Mouse (Mus musculus): ENCODE results near the gene Pecr.
"Not testable (repeated sequence)": the region's sequence is repeated elsewhere in the genome, so short reads cannot be mapped to it uniquely, and the experiment has no call there.

The Pecr gene

DNA sequence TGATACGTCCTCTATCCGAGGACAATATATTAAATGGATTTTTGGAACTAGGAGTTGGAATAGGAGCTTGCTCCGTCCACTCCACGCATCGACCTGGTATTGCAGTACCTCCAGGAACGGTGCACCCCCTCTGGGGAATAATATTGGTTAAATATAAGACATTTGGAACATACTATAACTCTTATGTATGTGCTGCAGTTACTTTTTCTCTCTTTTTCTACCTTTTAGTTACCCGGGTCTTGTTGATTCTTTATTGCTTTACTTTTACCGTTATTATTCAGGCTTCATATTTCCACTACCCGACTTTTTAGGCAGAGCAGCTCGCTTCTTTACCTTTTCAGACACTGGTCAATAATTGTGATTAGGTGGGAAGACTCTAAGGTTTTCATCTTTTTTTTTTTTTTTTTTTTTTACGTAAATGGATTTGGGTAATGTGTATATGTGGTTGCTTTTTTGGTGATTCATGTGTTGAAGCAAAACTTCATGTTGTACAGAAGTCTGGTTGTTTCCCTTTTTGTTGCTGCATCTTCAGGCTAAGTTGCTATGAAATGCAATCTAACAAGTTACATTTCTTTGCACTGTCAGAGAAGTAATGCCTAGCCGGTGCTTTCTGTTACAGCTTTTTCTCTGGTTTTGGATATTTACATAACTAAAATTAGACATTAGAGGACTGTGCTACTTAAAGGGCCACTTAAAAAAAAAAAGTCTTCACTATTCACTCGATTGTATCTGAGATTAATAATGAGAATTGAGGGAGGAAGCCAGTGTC lies 46.9 kb downstream of the Pecr start:
- peak; percentile 27 to 36 for DNase-seq (ENCODE audit: low spot score in 2 of 2)

DNA sequence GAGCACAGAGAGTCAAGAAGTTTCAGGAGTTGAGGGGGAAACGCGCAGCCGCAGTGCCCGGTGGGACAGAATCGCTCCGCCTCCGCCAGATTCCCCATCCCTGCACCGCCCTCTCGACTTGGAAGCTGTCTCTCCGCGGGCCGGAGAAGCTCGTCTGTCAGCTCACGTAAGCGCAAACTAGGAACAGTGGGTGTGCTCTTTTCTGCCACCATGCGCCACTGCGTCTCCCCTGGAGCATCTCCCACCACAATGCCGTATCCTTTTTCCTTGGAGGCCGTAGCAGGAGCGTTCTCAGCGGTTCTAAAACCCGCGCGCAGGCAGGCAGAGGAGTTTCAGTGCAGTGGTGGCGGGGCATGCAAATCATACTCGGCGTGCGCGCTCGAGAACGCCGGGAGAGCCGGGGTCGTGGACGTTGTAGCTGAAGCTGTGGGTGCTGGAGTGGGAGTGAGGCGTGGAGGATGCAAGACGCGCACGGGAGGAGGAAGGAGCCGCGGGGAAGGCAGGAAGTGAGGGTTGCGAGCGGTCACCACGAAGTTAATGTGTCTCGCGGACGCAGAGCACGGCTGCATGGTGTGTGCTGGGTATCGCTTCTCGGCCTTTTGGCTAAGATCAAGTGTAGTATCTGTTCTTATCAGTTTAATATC lies 47.6 kb downstream of the Pecr start:
- peak; percentile 55 to 72 for DNase-seq (ENCODE audit: low spot score in 2 of 2)

DNA sequence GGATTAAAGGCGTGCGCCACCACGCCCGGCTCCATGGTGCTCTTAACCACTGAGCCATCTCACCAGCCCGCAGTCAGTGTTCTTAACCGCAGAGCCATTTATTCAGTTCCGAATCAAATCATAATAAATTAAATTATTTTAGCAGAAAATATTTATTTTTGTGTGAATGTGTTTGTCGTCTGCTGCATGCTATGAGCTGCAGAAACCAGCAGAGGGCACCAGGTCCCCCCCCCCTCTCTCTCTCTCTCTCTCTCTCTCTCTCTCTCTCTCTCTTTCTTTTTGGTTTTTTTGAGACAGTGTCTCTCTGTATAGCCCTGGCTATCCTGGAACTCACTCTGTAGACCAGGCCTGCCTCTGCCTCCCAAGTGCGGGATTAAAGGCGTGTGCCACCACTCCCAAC lies 51.5 kb downstream of the Pecr start:
- DNase-seq (ENCODE audit: low spot score in 2 of 2), result not testable (repeated sequence)

DNA sequence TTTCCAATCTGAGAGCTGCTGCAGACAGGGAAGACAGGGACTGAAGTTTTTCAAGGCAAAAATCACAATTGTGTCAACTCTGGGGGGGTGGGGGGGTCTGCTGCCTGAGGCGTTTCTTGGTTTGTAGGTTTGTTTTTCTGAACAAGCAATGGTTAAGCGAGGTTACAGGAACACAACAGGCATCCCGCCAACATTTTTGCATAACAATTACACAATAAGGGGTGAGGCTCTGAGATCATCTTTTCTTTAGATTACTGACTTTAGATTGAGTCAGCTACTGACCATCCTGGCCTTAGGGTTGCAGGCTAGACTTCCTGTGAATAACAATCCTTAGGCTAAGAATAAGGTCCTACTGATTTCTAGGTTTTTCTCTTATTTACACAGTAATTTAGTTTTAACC lies 55.1 kb downstream of the Pecr start:
- DNase-seq (ENCODE audit: low spot score in 2 of 2), result no peak

DNA sequence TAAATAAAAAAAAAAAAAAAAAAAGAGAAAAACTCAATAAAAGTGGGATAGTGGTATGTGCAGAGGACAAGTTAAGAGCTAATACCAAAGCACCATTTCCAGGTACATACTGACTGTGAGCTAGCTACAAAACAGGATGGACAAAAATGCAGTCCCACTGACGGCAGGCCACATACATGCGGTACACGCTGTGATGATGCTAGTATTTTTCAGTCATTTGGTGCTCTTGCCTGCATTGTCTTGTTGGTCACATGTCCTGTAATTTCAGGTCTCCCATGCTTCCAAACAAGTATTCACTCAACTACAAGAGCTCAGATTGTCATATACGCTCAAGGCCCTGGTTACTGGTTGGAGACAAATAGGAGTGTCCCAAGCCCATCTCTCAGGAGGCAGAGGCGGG lies 56.6 kb downstream of the Pecr start:
- no peak for DNase-seq (ENCODE audit: low spot score in 2 of 2)

DNA sequence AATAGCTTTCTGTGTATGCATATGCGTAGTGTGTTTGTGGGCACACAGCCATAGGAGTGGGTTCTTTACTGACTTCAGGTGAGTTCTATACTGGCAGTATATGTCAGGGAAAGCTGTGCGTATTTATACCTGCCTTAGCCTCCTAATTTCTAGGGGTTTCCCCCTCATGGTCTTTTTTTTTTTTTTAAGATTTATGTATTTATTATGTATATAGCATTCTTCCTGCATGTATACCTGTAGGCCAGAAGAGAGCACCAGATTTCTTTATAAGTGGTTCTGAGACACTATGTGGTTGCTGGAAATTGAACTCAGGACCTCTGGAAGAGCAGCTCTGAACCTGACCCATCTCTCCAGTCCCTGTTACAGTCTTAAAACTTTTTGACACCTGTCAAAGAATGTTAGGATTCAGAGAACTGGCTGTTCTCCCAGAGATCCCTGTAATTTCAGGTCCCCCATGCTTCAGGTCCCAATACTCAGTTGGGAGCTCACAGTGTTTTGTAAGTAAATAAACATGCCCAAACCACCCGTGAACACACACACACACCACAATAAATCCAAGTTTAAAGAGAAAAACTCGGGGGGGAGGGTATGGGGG lies 57.1 kb downstream of the Pecr start:
- DNase-seq (ENCODE audit: low spot score in 2 of 2), result no peak

DNA sequence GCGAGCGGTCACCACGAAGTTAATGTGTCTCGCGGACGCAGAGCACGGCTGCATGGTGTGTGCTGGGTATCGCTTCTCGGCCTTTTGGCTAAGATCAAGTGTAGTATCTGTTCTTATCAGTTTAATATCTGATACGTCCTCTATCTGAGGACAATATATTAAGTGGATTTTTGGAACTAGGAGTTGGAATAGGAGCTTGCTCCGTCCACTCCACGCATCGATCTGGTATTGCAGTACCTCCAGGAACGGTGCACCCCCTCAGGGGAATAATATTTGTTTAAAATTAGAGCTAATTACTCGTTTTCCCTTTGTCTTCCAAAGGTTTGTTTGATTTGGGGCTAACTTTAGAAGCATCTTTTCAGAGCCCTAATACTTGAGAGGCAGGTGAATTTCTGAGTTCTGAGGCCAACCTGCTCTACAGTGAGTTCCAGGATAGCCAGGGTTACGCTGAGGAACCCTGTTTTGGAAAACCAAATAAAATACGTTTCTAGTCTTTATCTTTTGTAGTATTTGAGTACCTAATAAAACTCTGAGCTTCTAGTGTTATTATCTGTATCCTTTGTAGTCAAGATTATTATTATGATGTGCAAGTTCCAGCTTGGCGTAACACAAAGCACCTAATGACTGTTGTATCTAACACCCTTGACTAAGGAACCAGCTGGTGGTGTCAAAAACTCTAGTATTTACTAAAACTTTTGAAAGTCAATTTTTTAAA lies 57.8 kb downstream of the Pecr start:
- no peak for DNase-seq (ENCODE audit: low spot score in 2 of 2)

DNA sequence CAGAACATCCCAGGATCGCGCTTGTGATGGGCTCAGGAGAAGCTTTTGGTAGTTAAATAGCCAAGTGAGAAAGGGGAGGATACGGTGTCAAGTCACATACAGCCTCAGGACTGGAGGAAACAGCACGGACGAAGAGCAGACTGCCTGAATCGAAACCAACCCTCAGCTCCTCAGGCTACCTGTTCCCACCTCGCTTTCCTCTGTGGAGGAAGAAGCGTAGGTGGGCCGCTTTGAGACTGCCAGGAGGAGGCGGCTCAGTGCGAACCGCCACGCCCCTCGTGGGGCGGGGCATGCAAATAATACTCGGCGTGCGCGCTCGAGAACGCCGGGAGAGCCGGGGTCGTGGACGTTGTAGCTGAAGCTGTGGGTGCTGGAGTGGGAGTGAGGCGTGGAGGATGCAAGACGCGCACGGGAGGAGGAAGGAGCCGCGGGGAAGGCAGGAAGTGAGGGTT lies 58.4 kb downstream of the Pecr start:
- peak; percentile 74 to 76 for DNase-seq (ENCODE audit: low spot score in 2 of 2)

DNA sequence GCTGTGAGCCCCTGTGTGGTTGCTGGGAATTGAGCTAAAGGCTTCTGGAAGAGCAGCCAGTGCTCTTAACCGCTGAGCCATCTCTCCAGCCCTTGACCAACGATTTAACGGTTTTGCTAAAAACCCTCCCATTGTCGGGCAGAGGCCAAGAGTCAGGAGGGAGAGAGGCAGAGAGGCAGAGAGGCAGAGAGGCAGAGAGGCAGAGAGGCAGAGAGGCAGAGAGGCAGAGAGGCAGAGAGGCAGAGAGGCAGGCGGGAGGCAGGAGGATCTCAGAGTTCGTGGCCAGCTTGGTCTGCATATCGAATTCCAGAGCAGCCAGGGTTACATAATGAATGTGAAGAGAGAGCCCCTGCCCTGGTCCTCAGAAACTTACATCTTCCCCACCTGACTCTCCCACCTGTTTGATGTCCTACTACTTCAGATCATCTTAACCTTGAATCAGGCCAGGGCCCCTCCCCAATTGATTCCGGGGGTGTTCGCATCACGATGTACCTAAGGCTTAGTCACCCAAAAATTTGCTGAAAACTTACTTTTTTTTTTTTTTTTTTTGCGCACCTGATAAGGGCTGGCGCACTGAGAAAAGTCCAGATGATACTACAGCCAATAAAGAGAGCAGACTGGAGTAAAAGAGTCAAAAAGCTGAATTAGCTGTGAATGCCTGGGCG lies 58.9 kb downstream of the Pecr start:
- DNase-seq (ENCODE audit: low spot score in 2 of 2), result no peak

DNA sequence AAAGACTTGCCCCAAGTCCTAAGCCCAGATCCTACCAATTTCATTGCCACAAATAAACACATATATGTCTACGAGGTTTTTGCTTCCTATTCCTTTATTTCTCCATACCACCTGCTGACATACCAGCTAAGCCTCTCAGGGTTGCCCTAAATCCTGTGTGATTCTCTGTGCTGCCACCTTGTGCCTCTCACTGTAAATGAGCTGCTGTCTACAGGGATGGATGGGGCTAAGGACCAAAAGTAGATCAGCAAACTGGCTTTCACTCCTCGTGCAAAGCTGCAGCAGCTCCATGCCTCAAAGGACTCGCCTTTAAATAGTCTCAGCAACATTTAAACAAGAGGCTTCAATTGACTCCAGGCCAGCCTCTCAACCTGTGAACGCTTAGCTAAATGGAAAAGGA lies 64.1 kb downstream of the Pecr start:
- DNase-seq (ENCODE audit: low spot score in 2 of 2), result peak; percentile 41 to 58

DNA sequence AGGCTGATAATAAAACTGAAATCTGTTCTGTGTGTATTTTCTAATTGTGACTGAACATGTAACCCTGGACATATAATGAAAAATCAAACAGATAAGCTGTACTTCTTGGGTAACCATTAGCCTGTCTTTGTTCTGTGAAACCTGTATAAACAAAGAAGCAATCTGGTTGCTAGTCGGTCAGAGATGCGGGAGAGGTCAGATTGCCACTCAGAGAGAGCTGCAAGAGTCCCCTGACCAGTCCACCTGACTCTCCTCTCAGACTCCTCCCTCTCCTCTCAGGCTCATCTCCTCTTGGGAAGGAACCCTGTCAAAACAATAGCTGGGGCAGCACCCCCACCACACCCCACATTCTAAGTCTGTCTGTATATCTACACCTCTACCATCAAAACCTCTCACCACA lies 65.0 kb downstream of the Pecr start:
- no peak for DNase-seq (ENCODE audit: low spot score in 2 of 2)

DNA sequence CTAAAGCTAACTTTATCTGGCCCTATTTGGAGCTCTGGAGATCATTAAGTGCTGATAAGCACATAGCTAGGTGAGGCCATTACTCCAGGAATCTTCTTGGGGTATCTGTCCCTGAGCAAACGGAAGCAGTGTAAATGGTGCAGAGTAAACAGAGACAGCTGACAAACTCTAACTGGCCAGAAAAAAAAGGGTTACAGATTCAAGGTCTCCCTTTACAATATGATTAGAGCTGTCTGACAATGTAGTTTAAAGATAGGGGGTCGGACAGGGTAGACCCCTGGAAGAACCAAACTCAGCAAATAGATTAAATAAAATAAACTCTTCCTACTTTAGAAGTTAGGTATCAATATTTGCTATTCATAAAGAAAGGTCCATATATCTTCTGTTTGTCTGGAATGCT lies 65.5 kb downstream of the Pecr start:
- no peak for DNase-seq (ENCODE audit: low spot score in 2 of 2)

DNA sequence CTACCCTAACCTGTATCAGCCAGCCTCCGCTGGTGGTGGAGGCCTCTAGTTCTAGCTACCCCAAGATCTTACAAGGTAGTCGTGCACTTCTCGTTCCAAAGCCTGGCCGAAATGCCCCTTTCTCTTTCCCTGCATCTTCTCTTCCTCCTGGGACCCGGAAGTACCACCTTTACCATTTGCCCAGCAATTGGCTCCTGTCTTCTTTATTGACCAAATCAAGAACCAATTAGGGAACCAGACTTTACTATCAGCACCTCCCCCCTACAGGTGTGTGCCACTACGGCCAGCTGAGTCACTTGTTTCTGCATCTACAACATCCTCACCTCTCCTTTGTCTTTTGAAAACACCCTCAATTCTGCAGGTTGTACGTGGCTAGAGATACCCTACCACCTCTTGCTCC lies 67.4 kb downstream of the Pecr start:
- DNase-seq (ENCODE audit: low spot score in 2 of 2), result no peak

DNA sequence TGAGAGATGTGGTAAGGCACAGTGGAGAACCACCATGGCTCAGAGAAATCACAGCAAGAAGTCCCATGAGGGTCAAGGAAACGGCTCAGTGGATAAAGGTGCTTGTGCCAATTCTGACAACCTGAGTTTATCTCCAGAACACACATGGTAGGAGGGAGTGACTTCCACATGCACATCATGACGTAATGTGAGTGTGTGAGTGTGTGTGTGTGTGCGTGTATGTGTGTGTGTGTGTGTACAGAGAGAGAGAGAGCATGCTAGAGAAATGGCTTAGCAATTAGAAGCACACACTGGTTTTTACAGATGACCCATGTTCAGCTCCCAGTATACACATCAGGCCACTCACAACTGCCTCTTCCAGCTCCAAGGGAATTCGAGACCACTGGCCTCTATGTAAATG lies 68.9 kb downstream of the Pecr start:
- no peak for DNase-seq (ENCODE audit: low spot score in 2 of 2)

DNA sequence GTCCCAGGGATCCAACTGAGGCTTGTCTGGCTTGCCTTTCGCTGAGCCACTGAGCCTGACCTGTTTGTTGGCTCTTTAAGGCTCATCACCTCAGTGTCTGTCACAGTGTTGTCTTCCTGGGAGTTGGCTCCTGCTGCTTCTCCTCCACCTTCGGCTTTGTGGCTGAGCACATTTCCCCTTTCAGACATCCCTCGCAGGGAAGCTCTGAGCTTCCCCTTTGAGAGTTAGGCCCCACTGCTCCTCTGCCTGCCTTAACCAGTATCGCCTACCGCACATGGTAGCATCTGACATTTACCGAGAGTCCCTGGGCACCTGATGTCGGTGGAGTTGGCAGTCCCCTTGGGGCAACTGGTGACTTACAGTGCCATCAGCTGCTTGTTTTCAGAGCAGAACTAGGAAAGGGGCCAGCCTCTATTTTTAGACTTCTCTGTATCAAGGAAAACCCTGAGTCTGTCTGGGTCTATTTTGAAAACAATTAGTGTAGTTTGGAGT lies 69.6 kb downstream of the Pecr start:
- no peak for DNase-seq (ENCODE audit: low spot score in 2 of 2)

DNA sequence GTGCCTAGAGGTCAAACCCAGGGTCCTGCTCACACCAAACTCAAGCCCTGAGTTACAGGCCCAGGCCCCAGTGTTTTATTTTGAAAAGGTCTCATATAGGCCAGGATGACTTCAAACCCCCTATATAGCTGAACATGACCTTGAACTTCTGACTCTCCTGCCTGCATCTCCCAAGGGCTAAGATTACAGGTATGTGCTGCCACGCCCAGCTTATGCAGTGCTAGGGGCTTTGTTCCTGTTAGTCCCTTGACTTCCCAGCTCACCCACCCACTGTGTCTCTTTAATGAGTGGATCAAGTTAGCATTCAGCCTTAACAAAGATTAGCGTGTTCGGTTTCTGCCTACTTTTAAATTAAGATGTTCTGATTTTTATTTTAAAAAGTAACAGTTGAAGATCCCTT lies 70.2 kb downstream of the Pecr start:
- no peak for DNase-seq (ENCODE audit: low spot score in 2 of 2)

DNA sequence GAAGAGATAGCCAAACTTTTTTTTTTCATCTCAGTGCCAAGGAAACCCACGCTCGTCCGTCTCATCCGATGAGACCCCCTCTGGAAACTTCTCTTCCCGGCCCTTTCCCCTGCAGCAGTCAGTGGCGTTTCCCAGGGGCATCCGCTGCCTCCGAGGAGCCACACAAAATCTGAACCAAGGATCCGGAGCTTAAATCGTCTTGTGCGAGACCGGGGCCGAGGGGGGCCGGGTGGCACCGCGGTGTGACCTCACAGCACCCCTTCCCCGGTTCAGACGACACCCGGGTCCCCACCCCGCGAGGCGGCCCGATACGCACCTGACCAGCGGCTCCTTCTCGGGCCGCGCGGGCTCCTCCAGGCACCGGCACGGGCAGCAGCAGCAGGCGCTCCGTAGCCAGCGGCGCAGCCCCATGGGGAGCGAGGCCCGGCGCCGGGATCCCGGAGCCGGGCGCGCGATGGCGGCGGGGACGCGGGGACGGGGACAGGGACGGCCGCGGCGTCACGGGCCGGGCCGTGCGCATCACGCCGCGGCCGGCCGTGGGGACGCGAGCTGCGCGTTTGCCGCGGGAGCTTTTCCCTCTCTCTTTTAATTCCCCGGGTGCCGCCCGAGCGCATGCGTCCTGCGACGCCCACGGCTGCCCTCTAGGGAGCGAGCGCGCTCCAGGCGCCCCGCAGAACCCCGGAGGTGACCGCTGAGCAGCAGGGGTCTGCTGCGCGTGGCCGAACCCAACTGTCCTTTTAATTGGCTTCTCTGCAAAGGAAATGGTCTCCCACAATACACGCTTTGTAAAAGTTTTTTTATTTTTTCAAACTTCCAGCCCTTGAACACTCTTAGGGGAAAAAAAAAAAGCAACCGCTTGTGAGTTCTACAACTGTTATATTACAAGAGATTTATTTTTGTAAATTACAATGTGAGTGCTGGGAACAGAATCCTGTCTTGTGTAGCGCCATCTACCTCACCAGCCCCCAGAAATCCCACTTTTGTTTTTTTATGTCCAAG lies 72.1 kb downstream of the Pecr start, which contains the start of gene Mreg:
TSS of gene Mreg (minus strand) at position 607 of the 999 bp plus-strand sequence.
- DNase-seq (ENCODE audit: low spot score in 2 of 2), result peak; percentile 21 to 32

DNA sequence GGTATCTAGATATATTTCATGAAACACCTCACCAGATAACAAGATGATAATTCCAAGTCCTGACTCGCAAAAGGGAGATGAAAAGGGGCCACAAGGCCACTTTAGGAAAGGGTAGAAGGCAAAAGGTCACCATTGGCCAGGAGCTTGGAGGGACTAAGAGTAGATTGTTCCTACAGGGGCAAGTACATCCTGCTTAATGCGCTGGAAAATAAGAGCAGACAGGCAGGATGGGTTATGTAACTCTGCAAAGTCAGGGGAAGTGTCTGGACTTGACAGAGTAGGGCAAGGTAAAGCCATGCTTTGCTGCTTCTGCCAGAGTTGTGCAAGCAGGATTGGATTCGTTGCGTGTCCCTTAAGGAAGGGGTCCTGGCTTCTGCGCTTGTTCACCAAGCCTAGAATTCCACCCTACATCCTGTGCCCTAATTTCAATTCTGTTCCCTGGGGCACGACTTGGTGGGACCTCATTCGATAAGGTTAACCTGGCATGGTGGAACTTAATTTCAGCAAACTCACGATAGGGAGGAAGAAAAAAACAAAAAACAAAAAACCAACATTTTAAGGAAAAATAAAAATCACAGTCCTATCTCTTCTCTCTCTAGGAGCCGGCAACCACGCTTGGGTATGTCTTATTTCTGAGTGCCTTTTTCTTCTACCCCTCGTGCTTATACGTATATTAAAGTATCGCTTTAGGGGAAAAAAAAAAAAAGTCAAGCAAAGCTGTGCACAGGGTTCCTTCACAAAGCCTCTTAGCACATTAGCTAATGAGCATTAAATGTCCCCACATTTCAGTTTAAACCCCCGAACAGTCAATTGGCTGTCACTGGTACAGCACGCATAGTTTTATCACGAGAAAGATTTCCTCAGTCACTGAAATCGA lies 73.1 kb downstream of the Pecr start:
- no peak for DNase-seq (ENCODE audit: low spot score in 2 of 2)

All from right cerebral cortex, postnatal 36 days (tissue).